In the genomic region with DNA sequence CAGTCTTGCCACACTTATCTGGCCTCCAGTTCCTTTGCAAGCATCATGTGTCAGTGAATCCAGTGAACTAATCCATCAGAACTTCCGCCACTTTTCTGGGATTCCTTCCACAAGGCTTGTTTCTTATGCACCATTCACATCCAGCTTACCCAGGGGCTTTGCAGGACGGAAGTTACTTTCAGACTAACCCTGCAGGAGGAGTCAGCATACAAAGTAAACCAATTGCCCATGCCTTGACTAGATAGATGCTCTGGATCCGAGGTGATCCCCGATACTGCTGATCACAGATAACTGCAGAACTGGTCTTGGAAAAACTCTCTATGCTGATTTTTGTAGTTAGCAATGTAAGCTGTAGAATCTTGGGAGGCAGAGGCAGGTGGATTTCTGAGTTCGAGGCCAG, we compare ENCODE assay signal across 25 mouse cellular contexts.
"Had no signal": no experiment of that assay in that cellular context is flagged by ENCODE, and none has a peak within 500 bp of the region (broad histone marks: within the 10 kb centered on the region; RNA-seq: fewer than 3 reads in every experiment).

No protein-coding gene starts in this region.

- H3K4me3 ChIP-seq: forebrain, embryonic 15.5 days; heart, adult 2 months; heart, embryonic 13.5 days; heart, embryonic 15.5 days; hindbrain, embryonic 13.5 days; kidney, embryonic 15.5 days; limb, embryonic 10.5 days; limb, embryonic 12.5 days had no signal

- H3K9ac ChIP-seq: forebrain, embryonic 15.5 days; forebrain, postnatal 0 days; heart, embryonic 13.5 days; heart, embryonic 15.5 days; hindbrain, embryonic 13.5 days; kidney, embryonic 15.5 days; limb, embryonic 12.5 days had no signal

- H3K27ac ChIP-seq: forebrain, embryonic 15.5 days; heart, adult 2 months; heart, embryonic 13.5 days; heart, embryonic 15.5 days; hindbrain, embryonic 13.5 days; hindbrain, postnatal 0 days; kidney, embryonic 15.5 days; kidney, postnatal 0 days; limb, embryonic 10.5 days; limb, embryonic 12.5 days had no signal

- ATAC-seq: forebrain, embryonic 15.5 days; forebrain, postnatal 0 days; hindbrain, postnatal 0 days; intestine, embryonic 16.5 days had no signal

- H3K9me3 ChIP-seq: forebrain, embryonic 15.5 days; heart, embryonic 13.5 days; heart, embryonic 15.5 days; hindbrain, embryonic 13.5 days; kidney, embryonic 15.5 days; limb, embryonic 10.5 days; limb, embryonic 12.5 days had no signal

- H3K4me2 ChIP-seq: forebrain, embryonic 15.5 days; heart, embryonic 11.5 days; heart, embryonic 13.5 days; heart, embryonic 15.5 days; hindbrain, embryonic 13.5 days; kidney, embryonic 15.5 days; limb, embryonic 12.5 days had no signal

- H3K4me1 ChIP-seq: forebrain, embryonic 15.5 days; heart, embryonic 13.5 days; heart, embryonic 15.5 days; hindbrain, embryonic 13.5 days; kidney, embryonic 15.5 days; limb, embryonic 10.5 days; limb, embryonic 12.5 days had no signal

- H3K27me3 ChIP-seq: forebrain, embryonic 15.5 days; heart, embryonic 13.5 days; heart, embryonic 15.5 days; hindbrain, embryonic 13.5 days; kidney, embryonic 15.5 days; limb, embryonic 12.5 days had no signal

- DNase-seq: forebrain, postnatal 0 days; gastrocnemius, postnatal 14 days; gastrocnemius, postnatal 36 days; heart, adult 11 months; heart, adult 2 months; heart, postnatal 14 days; heart, postnatal 36 days; kidney, adult 11 months; kidney, adult 2 months; kidney, adult 9 months; kidney, postnatal 14 days; kidney, postnatal 36 days; layer of hippocampus, adult 9-11 months; layer of hippocampus, postnatal 36 days had no signal

- H3K36me3 ChIP-seq: forebrain, embryonic 15.5 days; heart, embryonic 13.5 days; heart, embryonic 15.5 days; hindbrain, embryonic 13.5 days; kidney, embryonic 15.5 days; limb, embryonic 10.5 days; limb, embryonic 12.5 days had no signal
